Mouse (Mus musculus) limb, embryonic 13.5 days (tissue): ENCODE measurements at regions not wholly inside any gene's neighbourhood (a gene's known extent, or its start where the extent isn't known, plus 50 kb on each side); places are given as distances from the start of the nearest gene placed in this dataset.
"Not testable (repeated sequence)": the region's sequence is repeated elsewhere in the genome, so short reads cannot be mapped to it uniquely, and the experiment has no call there.

Source experiments
- ATAC-seq: fragments of 200-750 bp; cut with Nextera tagmentation; 2 replicates; pipeline ENCODE4 v1.8.0; 2017; ENCODE audit warnings: low read depth, moderate number of reproducible peaks, moderate TSS enrichment; ENCODE audit not compliant: low FRiP score
- H3K27ac ChIP-seq: fragments of 300-500 bp; sonication (generic); 2 replicates; pipeline ENCODE4 v1.5.1; 2015; ENCODE audit warnings: inconsistent platforms, mild to moderate bottlenecking, moderate library complexity
- H3K27me3 ChIP-seq: fragments of 300-500 bp; sonication (generic); 2 replicates; pipeline ENCODE4 v1.6.1; 2015; ENCODE audit warnings: mild to moderate bottlenecking, inconsistent platforms
- H3K36me3 ChIP-seq: fragments of 300-500 bp; sonication (generic); 2 replicates; pipeline ENCODE4 v1.6.1; 2015; ENCODE audit warnings: inconsistent platforms, mild to moderate bottlenecking, moderate library complexity
- H3K4me1 ChIP-seq: fragments of 300-500 bp; sonication (generic); 2 replicates; pipeline ENCODE4 v1.6.1; 2015; ENCODE audit warnings: inconsistent platforms
- H3K4me2 ChIP-seq: fragments of 300-500 bp; sonication (generic); replicated peaks from 2 replicates; pipeline ENCODE4 v1.6.1; 2015; ENCODE audit warnings: inconsistent platforms, mild to moderate bottlenecking, moderate library complexity
- H3K4me3 ChIP-seq: fragments of 300-500 bp; sonication (generic); 2 replicates; pipeline ENCODE4 v1.5.1; 2015; ENCODE audit warnings: moderate library complexity, mild to moderate bottlenecking, inconsistent platforms
- H3K9ac ChIP-seq: fragments of 300-500 bp; sonication (generic); 2 replicates; pipeline ENCODE4 v1.6.1; 2015; ENCODE audit warnings: mild to moderate bottlenecking, inconsistent platforms
- H3K9me3 ChIP-seq: fragments of 300-500 bp; sonication (generic); 2 replicates; pipeline ENCODE4 v1.6.1; 2016; ENCODE audit warnings: inconsistent platforms
- WGBS: fragments of 180-500 bp; shearing (Covaris S2); methylation state at CpG from one replicate; pipeline ENCODE4 v1.1.7; 2015; 5-methylcytosine and 5-hydroxymethylcytosine counted together

DNA sequence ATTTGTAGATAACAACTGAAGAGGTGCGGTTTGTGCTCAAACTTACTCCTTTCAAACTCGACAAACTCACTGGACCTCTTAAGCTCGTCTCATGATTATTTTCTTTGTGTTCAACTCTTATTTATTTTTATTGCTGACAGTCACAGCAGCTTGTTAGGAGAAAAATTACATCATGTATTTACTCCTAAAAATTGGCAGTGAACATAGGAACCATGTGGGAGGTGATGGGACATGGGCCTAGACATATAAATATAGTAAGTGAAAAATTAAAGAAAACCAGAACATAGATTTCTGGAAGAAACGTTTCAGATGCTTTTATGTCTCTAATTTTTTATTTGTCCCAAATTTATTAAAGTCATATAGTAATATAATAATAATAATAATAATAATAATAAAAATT, 108.2 kb upstream of the Mpdz start:
- Histone ChIP-seq H3K36me3 (no peaks in the 10 kb centered on the region), H3K4me1 (no peaks in the 10 kb centered on the region), H3K27me3 (no peaks in the 10 kb centered on the region), H3K4me3 (no peak overlapping the region), H3K27ac (no peak overlapping the region), H3K4me2 (no peak overlapping the region), H3K9ac (no peak overlapping the region), H3K9me3 (0 out of 2 replicates have a peak, but pooled peaks cover 4% of the 10 kb centered on the region)
- 73% methylated on average over 4 of the region's 4 CpGs for WGBS
- no peak for ATAC-seq

DNA sequence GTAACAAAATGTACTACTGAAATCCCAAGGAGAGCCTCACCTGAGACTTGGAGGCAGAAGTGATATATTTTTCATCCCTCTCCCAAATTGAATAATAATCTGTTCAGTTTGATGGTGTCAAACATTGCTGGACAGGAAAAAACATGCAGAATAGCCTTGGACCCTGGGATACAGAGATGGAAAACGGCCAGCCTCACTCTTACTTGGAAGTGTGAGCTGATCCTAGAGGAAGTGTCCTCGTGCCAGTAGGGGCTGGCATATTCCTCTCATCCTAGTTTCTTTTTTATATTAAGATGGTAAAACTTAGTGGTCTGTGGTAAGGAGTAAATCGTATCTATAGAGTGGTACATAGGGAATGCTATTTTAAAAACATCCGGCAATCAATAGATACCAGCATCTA, 107.6 kb upstream of the Mpdz start:
- 81% methylated on average over 4 of the region's 4 CpGs for WGBS
- no peak overlapping the region for H3K4me3 ChIP-seq
- no peak overlapping the region for H3K9ac ChIP-seq
- 0 out of 2 replicates have a peak, but pooled peaks cover 4% of the 10 kb centered on the region for H3K9me3 ChIP-seq
- H3K4me1 ChIP-seq: no peaks in the 10 kb centered on the region
- no peaks in the 10 kb centered on the region for H3K27me3 ChIP-seq
- no peak for ATAC-seq
- H3K27ac ChIP-seq: no peak overlapping the region
- no peak overlapping the region for H3K4me2 ChIP-seq
- H3K36me3 ChIP-seq: no peaks in the 10 kb centered on the region

DNA sequence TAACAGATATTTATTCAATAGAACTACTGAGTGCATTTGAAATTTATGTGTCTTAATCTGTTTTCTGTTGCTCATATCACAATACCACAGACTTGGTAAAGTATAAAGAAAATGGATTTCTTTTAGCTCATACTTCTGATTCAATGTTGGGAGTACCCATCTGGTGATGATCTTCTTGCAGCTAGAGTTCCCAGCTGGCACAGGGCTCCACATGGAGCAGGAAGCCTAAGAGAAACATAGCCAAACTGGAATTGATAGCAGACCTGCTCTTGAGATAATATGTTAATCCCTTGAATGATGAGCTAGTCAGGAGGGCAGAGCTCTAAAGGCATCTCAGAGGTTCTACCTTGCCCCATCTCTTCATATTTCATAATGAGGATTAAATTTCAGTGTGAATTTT, 97.9 kb upstream of the Mpdz start:
- H3K9me3 ChIP-seq: no peaks in the 10 kb centered on the region
- H3K4me2 ChIP-seq: no peak overlapping the region
- no peak overlapping the region for H3K4me3 ChIP-seq
- H3K4me1 ChIP-seq: no peaks in the 10 kb centered on the region
- H3K9ac ChIP-seq: no peak overlapping the region
- no peak overlapping the region for H3K27ac ChIP-seq
- H3K27me3 ChIP-seq: no peaks in the 10 kb centered on the region
- H3K36me3 ChIP-seq: no peaks in the 10 kb centered on the region
- ATAC-seq: no peak

DNA sequence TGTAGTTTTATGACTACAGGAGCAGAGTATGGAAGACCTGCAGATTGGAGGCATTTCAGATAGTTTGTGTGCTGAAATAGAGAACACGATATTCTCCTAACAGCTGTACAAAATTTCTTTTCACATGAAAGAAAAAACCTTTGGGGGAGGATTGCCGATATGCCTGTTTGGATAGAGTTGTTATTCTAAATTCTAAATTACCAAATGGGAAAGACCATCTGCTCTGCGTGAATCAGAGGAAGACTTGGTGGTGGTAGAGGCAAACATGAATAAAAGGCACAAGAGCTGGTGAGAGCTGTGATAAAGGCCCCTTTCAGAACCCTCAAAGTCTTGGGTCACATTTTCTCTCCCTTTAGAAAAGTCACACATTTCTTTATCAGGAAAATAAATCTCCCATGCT, 96.9 kb upstream of the Mpdz start:
- Histone ChIP-seq H3K36me3 (no peaks in the 10 kb centered on the region), H3K27me3 (no peaks in the 10 kb centered on the region), H3K4me3 (no peak overlapping the region), H3K27ac (no peak overlapping the region), H3K4me1 (0 out of 2 replicates have a peak, but pooled peaks cover 5% of the 10 kb centered on the region), H3K9ac (no peak overlapping the region), H3K4me2 (no peak overlapping the region), H3K9me3 (no peaks in the 10 kb centered on the region)
- ATAC-seq: no peak
- 78% methylated on average over 3 of the region's 3 CpGs for WGBS

DNA sequence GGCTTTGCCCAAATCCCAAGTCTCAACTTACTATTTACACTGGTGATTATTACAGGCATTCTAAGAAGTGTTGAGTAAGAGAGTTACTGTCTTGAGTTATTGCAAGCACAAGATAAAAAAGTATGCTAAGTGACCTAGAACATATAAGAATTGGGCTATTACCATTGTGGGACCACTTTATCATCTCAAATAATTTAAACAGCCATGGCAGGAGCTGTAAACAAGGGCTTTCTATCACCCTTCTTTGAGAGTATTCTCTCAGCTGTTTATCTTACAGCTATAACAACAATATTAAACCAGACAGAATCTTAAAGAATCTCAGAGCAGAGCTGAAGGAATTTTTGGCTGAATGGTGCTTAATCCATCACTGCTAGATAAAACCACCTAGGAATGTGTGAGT, 94.2 kb upstream of the Mpdz start:
- no peak for ATAC-seq
- no peak overlapping the region for H3K4me2 ChIP-seq
- H3K4me1 ChIP-seq: 0 out of 2 replicates have a peak, but pooled peaks cover 5% of the 10 kb centered on the region
- H3K9me3 ChIP-seq: no peaks in the 10 kb centered on the region
- no peak overlapping the region for H3K9ac ChIP-seq
- no peak overlapping the region for H3K4me3 ChIP-seq
- H3K27me3 ChIP-seq: no peaks in the 10 kb centered on the region
- H3K27ac ChIP-seq: no peak overlapping the region
- no peaks in the 10 kb centered on the region for H3K36me3 ChIP-seq

DNA sequence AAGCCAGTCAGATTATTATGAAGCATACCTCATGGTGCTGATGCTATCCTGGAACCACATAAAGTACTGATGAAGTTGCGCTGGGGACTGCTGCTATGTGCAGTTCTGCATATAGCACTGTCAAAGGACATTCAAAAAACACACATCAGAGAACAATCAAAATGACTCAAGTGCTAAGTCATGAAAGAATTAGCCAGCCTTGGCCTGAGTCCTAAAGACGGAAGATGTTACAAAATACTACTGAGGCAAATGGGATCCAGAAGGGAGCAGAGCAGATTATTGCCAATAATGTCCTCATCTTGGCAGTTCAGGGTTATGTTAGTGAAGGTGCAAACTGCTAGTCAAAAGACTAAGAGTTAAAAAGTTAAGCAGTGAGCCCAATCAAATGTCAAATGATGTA, 87.9 kb upstream of the Mpdz start:
- Histone ChIP-seq H3K27ac (no peak overlapping the region), H3K4me1 (0 out of 2 replicates have a peak, but pooled peaks cover 5% of the 10 kb centered on the region), H3K4me2 (no peak overlapping the region), H3K9ac (no peak overlapping the region), H3K36me3 (no peaks in the 10 kb centered on the region), H3K9me3 (0 out of 2 replicates have a peak, but pooled peaks cover 4% of the 10 kb centered on the region), H3K4me3 (no peak overlapping the region), H3K27me3 (no peaks in the 10 kb centered on the region)
- ATAC-seq: no peak
- WGBS: 85% methylated on average over 2 of the region's 2 CpGs

DNA sequence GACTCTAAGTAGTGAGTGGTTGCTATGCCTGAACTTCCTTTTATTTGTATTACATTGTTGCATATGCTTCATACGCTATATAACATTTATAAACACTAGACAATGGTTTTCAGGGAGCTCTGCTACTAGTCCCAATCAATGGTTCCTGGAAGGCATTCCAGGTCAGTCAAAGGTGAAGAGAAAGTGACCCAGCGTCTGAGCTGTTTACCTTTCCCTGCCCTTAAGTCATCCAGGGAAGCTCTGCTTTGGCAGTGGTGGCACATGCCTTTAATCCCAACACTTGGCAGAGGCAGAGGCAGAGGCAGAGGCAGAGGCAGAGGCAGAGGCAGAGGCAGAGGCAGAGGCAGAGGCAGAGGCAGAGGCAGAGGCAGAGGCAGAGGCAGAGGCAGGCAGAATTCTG, 76.5 kb upstream of the Mpdz start:
- ATAC-seq, H3K36me3 ChIP-seq, H3K4me2 ChIP-seq, H3K4me3 ChIP-seq, H3K9ac ChIP-seq, H3K27ac ChIP-seq, H3K27me3 ChIP-seq, H3K4me1 ChIP-seq, H3K9me3 ChIP-seq: not testable (repeated sequence)
- 65% methylated on average over 2 of the region's 2 CpGs for WGBS

DNA sequence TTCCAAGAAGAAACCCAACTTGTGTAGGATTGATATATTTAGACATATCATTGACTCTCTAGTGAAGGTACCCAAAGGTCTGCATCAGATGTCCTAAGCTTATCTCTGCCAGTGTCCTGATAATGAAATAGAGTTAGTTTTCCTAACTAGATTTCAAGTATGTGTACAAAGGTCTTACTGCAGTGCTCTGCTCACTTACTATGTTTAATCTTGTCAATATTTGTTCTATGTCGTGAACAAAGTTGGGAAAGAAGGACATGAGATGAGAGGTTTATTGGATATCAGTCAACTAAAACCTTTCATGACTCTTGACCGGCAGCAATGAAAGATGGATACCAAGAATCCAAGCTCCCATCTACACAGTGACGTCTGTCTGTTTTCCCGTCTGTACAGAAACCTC, 71.9 kb upstream of the Mpdz start:
- no peaks in the 10 kb centered on the region for H3K36me3 ChIP-seq
- H3K4me2 ChIP-seq: no peak overlapping the region
- H3K4me3 ChIP-seq: no peak overlapping the region
- no peaks in the 10 kb centered on the region for H3K27me3 ChIP-seq
- no peaks in the 10 kb centered on the region for H3K9me3 ChIP-seq
- H3K9ac ChIP-seq: no peak overlapping the region
- peaks cover 9% of the 10 kb centered on the region for H3K4me1 ChIP-seq
- WGBS: 89% methylated on average over 4 of the region's 4 CpGs
- no peak overlapping the region for H3K27ac ChIP-seq
- no peak for ATAC-seq

DNA sequence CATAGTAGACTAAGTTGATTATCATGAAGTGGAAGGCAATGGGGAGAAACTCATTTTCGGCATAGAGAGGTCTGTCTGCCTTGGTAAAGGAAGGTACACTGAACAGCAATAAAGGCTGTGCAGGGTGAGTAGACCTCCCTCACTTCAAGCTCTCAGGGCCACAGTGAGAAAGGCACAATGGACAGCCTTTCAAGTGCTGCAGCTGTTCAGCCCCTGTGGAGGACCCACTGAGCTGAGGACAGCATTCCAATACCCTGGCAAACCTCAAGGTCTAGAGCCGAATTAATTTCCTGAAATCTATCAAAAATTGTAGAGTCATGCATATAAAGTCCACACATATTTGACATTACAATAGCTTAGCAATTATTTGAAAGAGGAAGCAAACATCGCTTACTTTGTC, 69.8 kb upstream of the Mpdz start:
- Histone ChIP-seq H3K9me3 (no peaks in the 10 kb centered on the region), H3K36me3 (no peaks in the 10 kb centered on the region), H3K4me3 (no peak overlapping the region), H3K27me3 (no peaks in the 10 kb centered on the region), H3K4me1 (peaks cover 9% of the 10 kb centered on the region), H3K9ac (no peak overlapping the region), H3K4me2 (no peak overlapping the region), H3K27ac (no peak overlapping the region; the same call in 1 of the 2 replicates)
- no peak for ATAC-seq
- 67% methylated on average over 3 of the region's 3 CpGs for WGBS

DNA sequence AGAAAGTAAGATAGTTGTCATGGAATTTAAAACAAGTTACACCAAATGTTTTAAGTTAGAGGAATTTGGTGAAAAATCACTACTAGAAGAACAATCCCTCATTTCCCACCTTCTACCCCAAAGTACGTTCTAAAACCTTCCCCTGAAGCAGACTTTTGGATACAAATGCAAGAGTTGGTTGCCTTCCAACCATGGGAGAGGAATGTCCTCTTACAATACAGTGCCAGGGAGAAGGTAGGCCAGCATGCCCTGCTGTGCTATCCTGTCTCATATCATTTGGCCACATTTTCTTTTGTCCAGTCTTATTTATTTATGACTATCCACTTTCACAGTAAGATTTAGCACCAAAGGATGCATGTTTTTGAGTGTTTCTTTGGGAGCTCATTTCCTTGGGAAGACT, 66.2 kb upstream of the Mpdz start:
- H3K4me3 ChIP-seq: no peak overlapping the region
- no peak overlapping the region for H3K4me2 ChIP-seq
- no peaks in the 10 kb centered on the region for H3K36me3 ChIP-seq
- H3K27ac ChIP-seq: no peak overlapping the region
- H3K4me1 ChIP-seq: peaks cover 18% of the 10 kb centered on the region
- no peaks in the 10 kb centered on the region for H3K9me3 ChIP-seq
- H3K9ac ChIP-seq: no peak overlapping the region
- WGBS: 83% methylated on average over 1 of the region's 1 CpGs
- no peak for ATAC-seq
- H3K27me3 ChIP-seq: no peaks in the 10 kb centered on the region

DNA sequence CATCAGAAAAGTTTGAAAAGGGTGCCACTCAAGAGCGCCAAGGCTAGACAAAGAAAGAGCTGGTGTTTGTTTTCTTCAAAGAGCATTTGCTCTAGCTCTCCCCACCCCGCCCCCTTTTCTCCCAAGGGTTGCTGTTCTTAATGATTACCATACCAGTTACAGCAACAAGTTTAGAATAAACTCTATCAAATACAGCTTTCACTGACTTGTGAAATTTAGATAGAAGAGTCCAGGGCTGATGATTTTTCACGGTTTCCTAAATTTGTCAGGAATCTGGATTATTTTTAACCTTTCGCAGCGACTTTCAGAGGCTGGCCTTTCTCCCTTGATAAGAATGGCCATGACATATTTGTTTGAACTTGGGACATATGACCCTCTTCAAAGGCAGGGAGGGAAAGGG, 64.2 kb upstream of the Mpdz start:
- no peaks in the 10 kb centered on the region for H3K27me3 ChIP-seq
- no peaks in the 10 kb centered on the region for H3K9me3 ChIP-seq
- no peak overlapping the region for H3K27ac ChIP-seq
- peaks cover 14% of the 10 kb centered on the region for H3K4me1 ChIP-seq
- 82% methylated on average over 5 of the region's 5 CpGs for WGBS
- H3K4me2 ChIP-seq: no peak overlapping the region
- no peaks in the 10 kb centered on the region for H3K36me3 ChIP-seq
- no peak for ATAC-seq
- no peak overlapping the region for H3K4me3 ChIP-seq
- no peak overlapping the region for H3K9ac ChIP-seq

DNA sequence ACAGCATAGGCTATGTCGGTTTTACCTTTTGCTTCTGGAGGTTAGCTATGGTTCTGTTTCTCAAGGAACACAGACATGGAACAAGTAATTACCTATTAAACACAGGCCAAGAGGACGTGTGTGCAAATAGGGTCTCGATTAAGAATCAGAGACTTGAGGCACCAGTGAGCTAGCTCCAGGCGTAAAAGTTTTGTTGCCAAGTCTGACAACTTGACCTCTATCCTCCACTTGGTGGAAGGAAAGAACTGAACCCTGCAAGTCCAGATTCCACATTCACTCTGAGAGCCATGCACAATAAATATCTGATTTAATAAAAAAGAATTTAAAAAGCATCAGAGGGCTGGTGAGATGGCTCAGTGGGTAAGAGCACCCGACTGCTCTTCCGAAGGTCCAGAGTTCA, 63.7 kb upstream of the Mpdz start:
- Histone ChIP-seq H3K4me2 (no peak overlapping the region), H3K4me1 (peaks cover 14% of the 10 kb centered on the region), H3K27me3 (no peaks in the 10 kb centered on the region), H3K4me3 (no peak overlapping the region), H3K27ac (no peak overlapping the region), H3K36me3 (no peaks in the 10 kb centered on the region), H3K9me3 (no peaks in the 10 kb centered on the region), H3K9ac (no peak overlapping the region)
- 79% methylated on average over 6 of the region's 6 CpGs for WGBS
- no peak for ATAC-seq

DNA sequence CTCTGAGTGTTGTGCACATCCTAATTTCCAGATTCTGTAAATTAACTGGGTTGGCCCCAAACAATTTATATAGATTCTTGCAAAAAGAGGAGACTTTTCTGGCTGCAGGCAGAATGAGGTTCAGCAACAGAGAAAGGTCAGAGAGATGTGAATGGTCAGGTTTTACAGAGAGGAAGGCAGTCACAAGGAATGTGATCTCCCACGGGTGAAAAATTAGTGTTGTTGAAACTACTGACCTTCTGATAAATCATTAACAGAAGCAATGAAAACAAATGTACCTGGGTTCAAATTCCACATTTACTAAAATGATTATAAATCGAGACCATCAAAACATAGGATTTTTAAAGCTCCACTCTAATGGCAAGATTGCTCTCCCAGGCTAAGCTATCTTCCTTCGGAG, 62.5 kb upstream of the Mpdz start:
- Histone ChIP-seq H3K4me1 (peaks cover 14% of the 10 kb centered on the region), H3K36me3 (no peaks in the 10 kb centered on the region), H3K27ac (no peak overlapping the region), H3K9me3 (no peaks in the 10 kb centered on the region), H3K4me3 (no peak overlapping the region), H3K27me3 (no peaks in the 10 kb centered on the region), H3K9ac (no peak overlapping the region), H3K4me2 (no peak overlapping the region)
- WGBS: 71% methylated on average over 3 of the region's 3 CpGs
- ATAC-seq: no peak
